Mouse (Mus musculus) embryonic facial prominence, embryonic 14.5 days (tissue): Measurements from ENCODE around the gene Myo1a. TPM values are rescaled to one million over a fixed set of nuclear protein-coding genes. Genes with fewer than 3 reads are reported as not detected.
A peak's percentile ranks its signal among the peaks of the same experiment; 100 is the strongest.

ENCODE experiments used
- ATAC-seq: fragments of 200-750 bp; cut with Nextera tagmentation; 2 replicates; pipeline ENCODE4 v1.8.0; 2017; ENCODE audit warnings: low read depth, moderate number of reproducible peaks, moderate TSS enrichment
- DNase-seq: peaks from one replicate; pipeline ENCODE4 v3.0.0-alpha.2; 2015; ENCODE audit warnings: low spot score
- H3K27ac ChIP-seq: fragments of 300-500 bp; sonication (generic); replicated peaks from 2 replicates; pipeline ENCODE4 v1.5.1; 2014; ENCODE audit warnings: low read depth, mild to moderate bottlenecking, low read length, moderate library complexity
- H3K27me3 ChIP-seq: fragments of 300-500 bp; sonication (generic); replicated peaks from 2 replicates; pipeline ENCODE4 v1.6.1; 2014; ENCODE audit warnings: low read length; ENCODE audit not compliant: control insufficient read depth, insufficient read depth
- H3K36me3 ChIP-seq: fragments of 300-500 bp; sonication (generic); 2 replicates; pipeline ENCODE4 v1.6.1; 2014; ENCODE audit warnings: low read length, mixed read lengths; ENCODE audit not compliant: control insufficient read depth, insufficient read depth
- H3K4me1 ChIP-seq: fragments of 300-500 bp; sonication (generic); 2 replicates; pipeline ENCODE4 v1.6.1; 2014; ENCODE audit warnings: antibody characterized with exemption, low read length; ENCODE audit not compliant: control insufficient read depth, insufficient read depth
- H3K4me2 ChIP-seq: fragments of 300-500 bp; sonication (generic); 2 replicates; pipeline ENCODE4 v1.6.1; 2014; ENCODE audit warnings: low read depth, mild to moderate bottlenecking, low read length, moderate library complexity, mixed read lengths
- H3K4me3 ChIP-seq: fragments of 300-500 bp; sonication (generic); 2 replicates; pipeline ENCODE4 v1.5.1; 2014; ENCODE audit warnings: low read depth, mild to moderate bottlenecking, low read length
- H3K9ac ChIP-seq: fragments of 300-500 bp; sonication (generic); 2 replicates; pipeline ENCODE4 v1.6.1; 2014; ENCODE audit warnings: low read depth, mild to moderate bottlenecking, low read length, moderate library complexity, mixed read lengths
- H3K9me3 ChIP-seq: fragments of 300-500 bp; sonication (generic); 2 replicates; pipeline ENCODE4 v1.6.1; 2016; ENCODE audit warnings: low read length; ENCODE audit not compliant: control insufficient read depth
- WGBS: fragments of 180-500 bp; shearing (Covaris S2); extraction: QIAGEN DNeasy Blood & Tissue Kit; methylation state at CpG from one replicate; pipeline ENCODE4 v1.1.7; 2014; 5-methylcytosine and 5-hydroxymethylcytosine counted together
- polyA plus RNA-seq: library from polyadenylated mRNA; unstranded; fragments of >200 nt; fragmentation: Nextera tagmentation; extraction: Ambion mirVana; gene quantifications from 2 replicates; pipeline ENCODE4 v1.2.1, GENCODE M21; 2014

The Myo1a gene
- polyA plus RNA-seq, 1 experiment from 2014 or later: 1.2 TPM

DNA sequence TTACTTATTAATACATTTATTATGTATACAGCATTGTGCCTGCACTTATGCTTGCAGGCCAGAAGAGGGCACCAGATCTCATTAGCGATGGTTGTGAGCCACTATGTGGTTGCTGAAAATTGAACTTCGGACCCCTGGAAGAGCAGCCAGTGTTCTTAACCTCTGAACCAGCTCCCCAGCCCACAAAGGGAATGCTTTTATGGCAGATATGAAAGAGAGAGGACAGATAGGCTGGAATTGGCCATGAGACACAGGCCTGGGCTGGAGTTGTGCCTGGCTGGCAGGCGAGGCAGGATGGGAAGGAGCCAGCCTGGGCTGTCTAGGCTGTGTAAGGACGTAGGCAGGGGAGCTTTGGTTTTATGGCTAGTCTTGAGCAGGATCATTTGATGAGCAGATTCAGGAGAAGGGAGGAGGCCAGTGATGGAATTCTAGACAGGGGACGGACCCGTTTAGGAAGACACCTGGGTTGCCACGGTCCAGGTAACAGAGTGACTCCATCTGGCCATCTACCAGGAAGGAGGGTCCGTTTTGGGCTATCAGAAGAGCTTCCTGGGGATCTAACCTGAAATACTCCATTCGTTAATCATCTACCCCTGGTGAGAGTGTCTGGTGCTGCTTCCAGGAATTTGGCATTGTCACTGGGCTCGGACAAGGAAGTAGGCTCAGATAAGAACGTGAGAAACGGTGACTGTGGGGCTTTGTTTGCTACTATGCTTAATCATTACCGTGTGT is 33.3 kb downstream of the Myo1a start:
- Histone ChIP-seq H3K27ac (no peak overlapping the region; the same call in 1 of the 2 replicates), H3K9me3 (no peaks in the 10 kb centered on the region), H3K9ac (no peak overlapping the region), H3K4me1 (peaks cover 8% of the 10 kb centered on the region; the same call in 1 of the 2 replicates), H3K27me3 (no peaks in the 10 kb centered on the region), H3K36me3 (peaks cover 21% of the 10 kb centered on the region), H3K4me2 (peak overlapping the region; percentile 89; the same call in 1 of the 2 replicates), H3K4me3 (peak overlapping the region; percentile 95; the same call in 1 of the 2 replicates)
- ATAC-seq: no peak
- no peak for DNase-seq
- WGBS: 48% methylated on average over 13 of the region's 13 CpGs

DNA sequence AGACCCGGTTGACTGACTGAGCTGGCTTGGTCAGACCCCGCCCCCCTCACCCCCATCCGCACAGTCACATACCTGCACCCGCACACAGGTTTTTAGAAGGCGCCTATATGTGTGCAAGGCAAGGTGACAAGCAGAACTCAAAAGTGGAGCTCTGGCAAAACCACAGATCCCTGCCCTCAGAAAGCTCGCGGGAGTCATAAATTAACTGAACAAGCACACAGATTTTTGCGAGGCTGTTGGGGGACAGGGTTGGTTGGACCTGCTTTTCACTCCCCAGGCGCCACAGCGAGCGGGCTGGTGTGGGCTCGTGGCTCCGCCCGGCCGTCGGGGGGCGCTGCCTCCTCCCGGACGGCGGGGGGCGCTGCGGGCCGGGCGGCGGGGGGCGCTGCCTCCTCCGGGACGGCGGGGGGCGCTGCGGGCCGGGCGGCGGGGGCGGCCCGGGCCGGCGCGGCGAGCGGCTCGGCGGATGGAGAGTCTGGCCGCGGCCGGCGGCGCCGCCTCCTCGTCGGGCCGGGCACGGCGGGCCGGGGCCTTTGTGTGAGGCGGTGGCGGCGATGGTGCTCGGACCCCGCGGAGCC is 34.2 kb downstream of the Myo1a start, which contains the start of gene Zbtb39:
Zbtb39 (plus strand) TSS at position 456 of the 578 bp plus-strand sequence.
- Histone ChIP-seq H3K4me2 (peak within 1 kb of the TSS; percentile 89), H3K4me1 (peaks cover 8% of the 10 kb centered on the region; the same call in 1 of the 2 replicates), H3K36me3 (peaks cover 30% of the 10 kb centered on the region), H3K4me3 (peak within 1 kb of the TSS; percentile 95), H3K9ac (peak within 1 kb of the TSS; percentile 98), H3K27me3 (no peaks in the 10 kb centered on the region), H3K9me3 (no peaks in the 10 kb centered on the region), H3K27ac (peak within 1 kb of the TSS; percentile 80)
- DNase-seq (peak; percentile 83), ATAC-seq (peak; percentile 91)
- WGBS: 4% methylated on average over 25 of the region's 61 CpGs

GRCm38 (mm10) chr10:127739661-127740161 is 34.7 kb downstream of the Myo1a start:
- under 1% methylated on average over 22 of the region's 55 CpGs for WGBS
- Histone ChIP-seq H3K4me2 (peak overlapping the region; percentile 89), H3K27me3 (no peaks in the 10 kb centered on the region), H3K36me3 (peaks cover 35% of the 10 kb centered on the region), H3K9ac (peak overlapping the region; percentile 98), H3K4me3 (peak overlapping the region; percentile 95), H3K27ac (peak overlapping the region; percentile 80), H3K4me1 (peaks cover 8% of the 10 kb centered on the region; the same call in 1 of the 2 replicates), H3K9me3 (no peaks in the 10 kb centered on the region)
- DNase-seq (no peak), ATAC-seq (peak; percentile 67)

DNA sequence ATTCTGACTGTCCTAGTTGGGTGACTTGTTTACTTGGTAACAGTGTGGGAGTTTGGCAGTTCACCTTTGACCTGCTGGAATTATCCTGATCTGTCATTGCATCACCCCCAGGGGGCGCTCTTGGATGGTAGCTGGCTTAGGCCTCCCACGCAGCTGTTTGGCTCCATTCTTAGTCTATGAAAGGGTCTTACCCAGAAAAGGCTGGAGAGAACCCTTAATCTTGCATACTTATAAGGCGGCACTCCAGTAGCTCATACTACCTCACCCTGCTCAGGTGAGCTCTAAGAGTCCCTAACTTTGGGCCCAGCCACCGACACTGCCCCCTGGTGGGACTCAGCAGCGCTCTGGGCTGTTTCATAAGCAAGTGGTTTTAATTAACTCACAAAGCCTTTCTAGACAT is 39.7 kb downstream of the Myo1a start:
- H3K4me1 ChIP-seq: peaks cover 8% of the 10 kb centered on the region; the same call in 1 of the 2 replicates
- no peak overlapping the region for H3K9ac ChIP-seq
- no peak for DNase-seq
- WGBS: 62% methylated on average over 5 of the region's 5 CpGs
- no peak overlapping the region for H3K27ac ChIP-seq
- no peaks in the 10 kb centered on the region for H3K27me3 ChIP-seq
- no peaks in the 10 kb centered on the region for H3K9me3 ChIP-seq
- H3K4me3 ChIP-seq: no peak overlapping the region
- no peak for ATAC-seq
- H3K36me3 ChIP-seq: peaks cover 69% of the 10 kb centered on the region
- H3K4me2 ChIP-seq: no peak overlapping the region

DNA sequence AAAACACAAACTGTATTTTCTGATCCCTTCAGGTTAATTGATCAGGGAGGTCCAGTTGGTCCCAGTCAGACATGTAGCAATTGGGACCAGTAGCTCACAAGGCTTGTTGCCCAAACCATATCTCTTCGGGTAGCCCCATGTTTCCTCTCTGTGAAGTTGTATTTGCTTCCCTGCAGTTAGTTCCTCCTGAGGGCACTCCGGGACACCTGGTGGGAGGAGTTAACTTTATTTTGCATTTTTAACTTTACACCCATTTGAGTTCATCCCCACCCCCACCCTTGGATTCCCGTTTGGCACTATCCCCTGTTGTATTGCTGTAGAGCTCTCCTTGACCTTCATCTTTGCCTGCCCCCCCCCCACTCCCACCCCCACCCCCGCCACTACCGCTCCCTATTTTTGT is 40.9 kb downstream of the Myo1a start:
- DNase-seq (no peak), ATAC-seq (no peak)
- H3K4me1 ChIP-seq: 0 out of 2 replicates have a peak, but pooled peaks cover under 1% of the 10 kb centered on the region
- peaks cover 69% of the 10 kb centered on the region for H3K36me3 ChIP-seq
- H3K9ac ChIP-seq: no peak overlapping the region
- no peak overlapping the region for H3K4me3 ChIP-seq
- H3K27me3 ChIP-seq: no peaks in the 10 kb centered on the region
- no peak overlapping the region for H3K27ac ChIP-seq
- no peaks in the 10 kb centered on the region for H3K9me3 ChIP-seq
- WGBS: 64% methylated on average over 5 of the region's 5 CpGs
- no peak overlapping the region for H3K4me2 ChIP-seq

GRCm38 (mm10) chr10:127747254-127747653 is 42.3 kb downstream of the Myo1a start:
- Histone ChIP-seq H3K36me3 (peaks cover 58% of the 10 kb centered on the region), H3K9ac (no peak overlapping the region), H3K4me3 (no peak overlapping the region), H3K4me2 (no peak overlapping the region), H3K27me3 (no peaks in the 10 kb centered on the region), H3K9me3 (no peaks in the 10 kb centered on the region), H3K27ac (no peak overlapping the region), H3K4me1 (no peaks in the 10 kb centered on the region)
- ATAC-seq (no peak), DNase-seq (no peak)
- WGBS: 81% methylated on average over 8 of the region's 8 CpGs

DNA sequence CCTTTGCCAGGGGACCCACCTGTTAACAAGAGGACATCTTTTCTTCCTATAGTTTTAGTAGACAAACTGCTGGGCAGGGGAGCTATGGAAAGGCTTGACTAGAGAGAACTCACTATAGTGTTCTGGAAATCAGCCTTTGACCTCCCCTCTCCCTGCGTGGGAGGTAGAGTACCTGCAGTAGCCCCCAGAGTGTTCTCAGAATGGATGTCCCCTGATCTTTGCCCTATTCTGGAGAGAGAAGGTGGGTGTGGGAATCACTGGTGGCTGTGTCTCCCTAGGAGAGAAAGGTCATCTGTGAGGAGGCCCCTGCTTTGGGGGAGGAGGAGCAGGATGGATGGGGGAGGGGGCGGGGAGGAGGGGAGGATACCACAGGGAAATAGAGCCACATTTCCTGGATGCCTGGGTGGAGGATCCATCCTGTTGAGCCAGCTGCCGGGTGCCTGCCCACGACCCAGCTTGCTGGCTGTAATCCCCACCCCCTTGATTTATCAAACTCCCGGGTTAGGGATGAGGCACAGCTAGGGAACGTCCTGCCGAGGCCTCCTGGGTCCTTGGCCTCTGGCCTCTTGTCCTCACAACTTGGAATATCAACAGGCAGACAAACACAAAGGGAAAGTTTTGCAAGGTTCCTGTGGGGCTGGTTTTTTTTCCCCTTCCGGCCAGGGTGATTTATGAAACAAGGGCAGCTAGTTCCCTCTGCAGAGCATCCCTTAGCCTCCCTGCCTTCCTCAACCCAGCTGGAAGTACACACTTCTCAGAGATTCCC is 44.1 kb downstream of the Myo1a start:
- H3K36me3 ChIP-seq: peaks cover 41% of the 10 kb centered on the region
- ATAC-seq (no peak), DNase-seq (no peak)
- no peak overlapping the region for H3K4me3 ChIP-seq
- H3K4me1 ChIP-seq: no peaks in the 10 kb centered on the region
- 6% methylated on average over 7 of the region's 8 CpGs for WGBS
- no peak overlapping the region for H3K9ac ChIP-seq
- no peak overlapping the region for H3K27ac ChIP-seq
- H3K27me3 ChIP-seq: no peaks in the 10 kb centered on the region
- H3K9me3 ChIP-seq: no peaks in the 10 kb centered on the region
- H3K4me2 ChIP-seq: peak overlapping the region; percentile 37; the same call in 1 of the 2 replicates

- no peak overlapping the region for H3K27ac ChIP-seq
- H3K4me3 ChIP-seq: no peak overlapping the region
Measured at GRCm38 (mm10) chr10:127750136-127750777, 45.3 kb downstream of the Myo1a start.

More at GRCm38 (mm10) chr10:127750136-127750777, 45.3 kb downstream of the Myo1a start:
- ATAC-seq (no peak), DNase-seq (no peak)
- Histone ChIP-seq H3K9me3 (no peaks in the 10 kb centered on the region), H3K27me3 (no peaks in the 10 kb centered on the region), H3K4me1 (no peaks in the 10 kb centered on the region), H3K4me2 (peak overlapping the region; percentile 37), H3K36me3 (peaks cover 28% of the 10 kb centered on the region), H3K9ac (no peak overlapping the region; the same call in 1 of the 2 replicates)
- WGBS: 59% methylated on average over 24 of the region's 24 CpGs
